Mouse (Mus musculus): ENCODE measurements around the gene Olfr434. TPM values are rescaled to one million over a fixed set of nuclear protein-coding genes. Genes with fewer than 3 reads are reported as not detected.

The Olfr434 gene
- total RNA-seq, 2 experiments from 2014 or later: not detected

Other genes with a start within 250 kb of the Olfr434 start
- not detected in 2 replicates for gene Olfr441, start 106.7 kb upstream of the Olfr434 start, total RNA-seq (2014; fragmentation: Nextera tagmentation)
- gene Olfr441, start 106.7 kb upstream of the Olfr434 start, total RNA-seq (2017): not detected in 2 replicates
- gene Olfr237-ps1, start 66.5 kb upstream of the Olfr434 start, total RNA-seq (2014; fragmentation: Nextera tagmentation): not detected in 2 replicates
- gene Olfr237-ps1, start 66.5 kb upstream of the Olfr434 start, total RNA-seq (2017): not detected in 2 replicates
- not detected in 2 replicates for gene Olfr437, start 49.7 kb upstream of the Olfr434 start, total RNA-seq (2014; fragmentation: Nextera tagmentation)
- not detected in 2 replicates for gene Olfr437, start 49.7 kb upstream of the Olfr434 start, total RNA-seq (2017)
- not detected in 2 replicates for gene Olfr13, start 40.9 kb upstream of the Olfr434 start, total RNA-seq (2014; fragmentation: Nextera tagmentation)
- not detected in 2 replicates for gene Olfr13, start 40.9 kb upstream of the Olfr434 start, total RNA-seq (2017)
- gene Olfr435, start 15.9 kb upstream of the Olfr434 start, total RNA-seq (2014; fragmentation: Nextera tagmentation): not detected in 2 replicates
- gene Olfr435, start 15.9 kb upstream of the Olfr434 start, total RNA-seq (2017): not detected in 2 replicates
- gene Olfr47, start 18.5 kb downstream of the Olfr434 start, total RNA-seq (2014; fragmentation: Nextera tagmentation): not detected in 2 replicates
- not detected in 2 replicates for gene Olfr47, start 18.5 kb downstream of the Olfr434 start, total RNA-seq (2017)
- gene Arhgef5, start 52.6 kb downstream of the Olfr434 start, total RNA-seq (2014; fragmentation: Nextera tagmentation): 2.0 and 2.5 TPM in 2 replicates
- gene Arhgef5, start 52.6 kb downstream of the Olfr434 start, total RNA-seq (2017): 1.4 and 2.2 TPM in 2 replicates
- not detected in 2 replicates for gene Nobox, start 96.5 kb downstream of the Olfr434 start, total RNA-seq (2014; fragmentation: Nextera tagmentation)
- not detected in 2 replicates for gene Nobox, start 96.5 kb downstream of the Olfr434 start, total RNA-seq (2017)